In genomic region chr9:15659069-15659468, GRCm38 (mm10) we compare ENCODE assay signal across 16 mouse cellular contexts. TPM values are rescaled to one million over a fixed set of nuclear protein-coding genes. Genes with fewer than 3 reads are reported as not detected.
"Had no signal": no experiment of that assay in that cellular context is flagged by ENCODE, and none has a peak within 500 bp of the region (broad histone marks: within the 10 kb centered on the region; RNA-seq: fewer than 3 reads in every experiment).

No protein-coding gene starts in this region.

- H3K36me3 ChIP-seq: limb, embryonic 13.5 days; liver, embryonic 15.5 days; midbrain, embryonic 10.5 days; neural tube, embryonic 13.5 days had no signal

- DNase-seq: left cerebral cortex, postnatal 4 days; lung, embryonic 14.5 days; lung, postnatal 10 days; lung, postnatal 4 days; retina, postnatal 1 day; right cerebral cortex, postnatal 4 days; spleen, adult 18-20 months; thymus, adult 18-20 months; thymus, postnatal 14 days had no signal

- H3K27me3 ChIP-seq: limb, embryonic 13.5 days; liver, embryonic 15.5 days; neural tube, embryonic 13.5 days had no signal

- H3K27ac ChIP-seq: layer of hippocampus, adult 2 months; limb, embryonic 13.5 days; liver, embryonic 15.5 days; midbrain, embryonic 10.5 days; neural tube, embryonic 13.5 days had no signal

- H3K9ac ChIP-seq: limb, embryonic 13.5 days; liver, embryonic 15.5 days; lung, embryonic 14.5 days; neural tube, embryonic 13.5 days had no signal

- H3K4me2 ChIP-seq: limb, embryonic 13.5 days; liver, embryonic 11.5 days; liver, embryonic 15.5 days; lung, embryonic 14.5 days; neural tube, embryonic 13.5 days had no signal

- H3K4me3 ChIP-seq: layer of hippocampus, adult 2 months; limb, embryonic 13.5 days; liver, embryonic 15.5 days; midbrain, embryonic 10.5 days; neural tube, embryonic 13.5 days had no signal

- H3K9me3 ChIP-seq: liver, embryonic 15.5 days had no signal

- H3K4me1 ChIP-seq: limb, embryonic 13.5 days; liver, embryonic 15.5 days had no signal

RNA-seq across cellular contexts. Expression of gene Deup1, which starts 31.3 kb away (rescaled TPM):
- total RNA-seq: megakaryocyte, adult 5-6 weeks had no signal
